Mouse (Mus musculus): ENCODE results near the gene I0C0044D17Rik. TPM values are rescaled to one million over a fixed set of nuclear protein-coding genes. Genes with fewer than 3 reads are reported as not detected.

I0C0044D17Rik gene
- polyA plus RNA-seq, 1 experiment from 2014 or later, result not detected

Other genes with a start within 250 kb of the I0C0044D17Rik start
- gene L1td1, start 97.1 kb downstream of the I0C0044D17Rik start, polyA plus RNA-seq (2015; fragmentation: Nextera tagmentation; extraction: Ambion mirVana), result 1.8 and 2.2 TPM in 2 replicates
- gene Kank4, start 6.3 kb downstream of the I0C0044D17Rik start, polyA plus RNA-seq (2015; fragmentation: Nextera tagmentation; extraction: Ambion mirVana), result 2.8 and 3.0 TPM in 2 replicates
- 103 and 107 TPM in 2 replicates for gene Usp1, start 100.0 kb upstream of the I0C0044D17Rik start, polyA plus RNA-seq (2015; fragmentation: Nextera tagmentation; extraction: Ambion mirVana)
- 1.5 and 2.2 TPM in 2 replicates for gene Angptl3, start 207.1 kb upstream of the I0C0044D17Rik start, polyA plus RNA-seq (2015; fragmentation: Nextera tagmentation; extraction: Ambion mirVana)